Mouse (Mus musculus): ENCODE results near the gene Wdr54.

The Wdr54 gene

DNA sequence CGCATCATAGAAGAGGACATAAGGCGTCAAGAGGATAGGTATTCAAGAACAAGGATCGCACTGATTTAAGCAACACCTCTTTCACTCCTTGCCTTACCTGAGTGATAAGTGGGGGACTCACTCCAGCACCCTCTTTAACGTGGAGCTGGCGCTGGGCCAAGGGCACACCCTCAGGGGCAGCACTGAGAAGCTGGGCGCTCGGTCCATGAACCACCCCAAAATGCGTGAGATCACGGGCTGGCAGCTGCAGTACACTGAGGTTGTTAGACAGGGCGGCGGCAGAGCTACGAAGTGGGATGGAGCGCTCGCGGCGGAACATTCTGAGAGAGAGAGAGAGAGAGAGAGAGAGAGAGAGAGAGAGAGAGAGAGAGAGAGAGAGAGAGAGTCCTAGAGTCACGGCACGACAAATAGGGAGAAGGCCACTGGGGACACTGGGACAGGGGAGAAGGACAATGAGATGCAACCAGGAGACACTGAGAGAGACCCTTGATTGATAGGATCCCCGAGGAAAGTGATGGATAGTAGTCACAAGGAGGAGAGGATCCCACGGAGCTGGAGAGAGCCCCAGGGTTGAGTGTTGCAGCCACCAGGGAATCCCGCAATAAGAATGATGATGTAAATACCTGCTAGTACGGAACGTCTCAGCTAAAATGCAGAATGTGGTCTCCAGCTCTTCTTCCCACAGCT lies 502 bp downstream of the Wdr54 start:
- peak; percentile 50 for DNase-seq

GRCm38 (mm10) chr6:83153485-83153884 lies 2.7 kb downstream of the Wdr54 start:
- DNase-seq = no peak

GRCm38 (mm10) chr6:83153038-83153437 lies 3.2 kb downstream of the Wdr54 start:
- no peak for DNase-seq

- peak; percentile 35 for DNase-seq
Measured at GRCm38 (mm10) chr6:83151721-83152120, 4.5 kb downstream of the Wdr54 start.

- no peak for DNase-seq
Measured at GRCm38 (mm10) chr6:83147280-83147679, 8.9 kb downstream of the Wdr54 start.

GRCm38 (mm10) chr6:83145805-83146204 lies 10.4 kb downstream of the Wdr54 start:
- DNase-seq = no peak

GRCm38 (mm10) chr6:83145209-83145608 lies 11.0 kb downstream of the Wdr54 start:
- no peak for DNase-seq

- DNase-seq = no peak
Measured at GRCm38 (mm10) chr6:83142886-83143285, 13.3 kb downstream of the Wdr54 start.

- DNase-seq = peak; percentile 56
Measured at GRCm38 (mm10) chr6:83142211-83142731, 13.9 kb downstream of the Wdr54 start.

- peak; percentile 44 for DNase-seq
Measured at GRCm38 (mm10) chr6:83141636-83142035, 14.6 kb downstream of the Wdr54 start.

DNA sequence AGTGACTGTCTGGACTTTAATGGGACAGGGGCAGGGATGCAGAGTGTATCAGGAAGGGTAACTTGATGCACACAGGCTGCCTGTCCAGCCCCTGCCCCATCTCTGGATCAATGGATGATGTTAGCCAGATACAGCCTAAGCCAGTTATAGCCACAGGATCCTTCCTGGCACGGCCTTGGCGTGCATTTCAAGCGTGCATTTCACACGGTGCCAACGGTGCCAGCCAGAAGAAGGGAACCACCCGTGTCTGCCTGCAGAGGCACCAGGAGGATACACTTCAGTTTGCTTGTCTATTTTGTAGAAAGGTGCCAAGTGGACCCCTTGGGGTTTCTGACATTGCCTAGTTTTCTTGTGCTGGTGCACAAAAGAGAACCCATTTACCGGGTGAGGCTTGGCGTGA lies 16.2 kb downstream of the Wdr54 start:
- DNase-seq = no peak

GRCm38 (mm10) chr6:83138056-83138455 lies 18.1 kb downstream of the Wdr54 start:
- peak; percentile 81 for DNase-seq

- DNase-seq = peak; percentile 87
Measured at GRCm38 (mm10) chr6:83137576-83137950, 18.6 kb downstream of the Wdr54 start.

DNA sequence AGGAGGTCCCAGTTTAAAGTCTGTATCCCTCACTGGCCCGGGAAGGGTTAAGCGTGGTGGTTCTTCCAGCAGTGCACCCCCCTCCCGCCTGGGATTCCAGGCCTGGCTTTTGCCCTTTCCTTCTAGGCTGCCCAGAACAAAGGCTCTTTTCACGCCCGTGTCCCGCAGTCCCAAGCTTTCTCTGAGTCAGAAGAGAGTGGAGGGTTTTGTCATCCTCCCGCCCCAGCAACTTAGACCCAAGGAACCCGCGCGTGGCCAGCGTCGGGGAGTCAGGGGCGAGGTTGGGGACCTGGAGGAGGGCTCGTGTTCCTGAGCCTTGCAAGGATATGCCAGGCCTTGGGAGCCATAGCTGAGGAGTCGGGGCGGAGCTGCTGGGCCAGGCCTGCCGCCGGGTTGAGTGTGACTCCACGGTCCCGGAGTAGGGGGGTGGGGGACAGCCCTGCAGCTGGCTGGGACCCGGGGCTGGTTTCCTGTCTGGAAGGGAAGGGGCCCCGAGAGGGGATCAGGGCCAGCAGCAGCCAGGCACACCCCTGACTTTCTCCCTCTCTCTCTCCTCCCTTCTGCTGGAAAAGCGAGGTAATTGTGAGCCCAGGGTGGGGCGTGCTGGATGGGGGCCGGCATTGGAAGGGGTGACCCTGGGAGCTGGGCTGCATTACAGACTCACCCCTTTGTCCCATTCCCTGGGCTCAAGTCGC lies 19.2 kb downstream of the Wdr54 start:
- DNase-seq = peak; percentile 83

GRCm38 (mm10) chr6:83136291-83136880 lies 19.8 kb downstream of the Wdr54 start:
- no peak for DNase-seq

- no peak for DNase-seq
Measured at GRCm38 (mm10) chr6:83135571-83136161, 20.5 kb downstream of the Wdr54 start.

GRCm38 (mm10) chr6:83134951-83135513 lies 21.2 kb downstream of the Wdr54 start, which contains the start of gene Rtkn:
Gene Rtkn (plus strand): TSS chr6:83135463.
- DNase-seq = no peak

GRCm38 (mm10) chr6:83134226-83134625 lies 22.0 kb downstream of the Wdr54 start:
- DNase-seq = no peak

DNA sequence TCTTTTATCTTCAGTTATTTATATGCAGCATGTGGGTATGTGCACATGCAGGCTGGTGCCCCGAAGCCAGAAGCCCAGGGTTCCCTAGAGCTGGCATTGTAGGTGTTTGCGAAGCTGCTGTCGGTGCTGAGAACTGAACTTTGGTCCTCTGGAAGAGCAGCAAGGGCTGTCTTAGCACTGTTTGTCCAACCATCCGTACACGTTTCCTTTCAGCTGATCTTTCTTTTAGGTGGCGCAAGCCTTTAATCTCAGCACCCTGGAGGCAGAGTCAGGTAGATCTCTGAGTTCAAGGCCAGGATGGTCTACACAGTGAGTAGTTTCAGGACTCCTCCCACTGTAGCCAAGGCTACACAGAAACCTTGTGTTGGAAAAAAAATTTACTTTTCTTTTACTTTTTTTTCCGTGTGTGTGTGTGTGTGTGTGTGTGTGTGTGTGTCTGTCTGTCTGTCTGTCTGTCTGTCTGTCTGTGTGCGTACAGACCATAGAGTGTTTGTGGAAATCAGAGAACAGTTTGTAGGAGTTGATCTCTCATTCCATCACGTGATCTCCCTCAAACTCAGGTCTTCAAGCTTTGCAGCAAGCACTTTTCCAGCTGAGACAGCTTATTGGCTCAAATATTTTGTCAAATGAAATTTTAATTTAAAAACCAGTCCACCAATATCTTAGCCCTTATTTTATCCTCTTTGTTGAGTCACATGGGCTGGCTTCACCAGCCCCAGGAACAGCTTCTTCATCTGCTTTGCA lies 23.8 kb downstream of the Wdr54 start:
- DNase-seq = no peak

DNA sequence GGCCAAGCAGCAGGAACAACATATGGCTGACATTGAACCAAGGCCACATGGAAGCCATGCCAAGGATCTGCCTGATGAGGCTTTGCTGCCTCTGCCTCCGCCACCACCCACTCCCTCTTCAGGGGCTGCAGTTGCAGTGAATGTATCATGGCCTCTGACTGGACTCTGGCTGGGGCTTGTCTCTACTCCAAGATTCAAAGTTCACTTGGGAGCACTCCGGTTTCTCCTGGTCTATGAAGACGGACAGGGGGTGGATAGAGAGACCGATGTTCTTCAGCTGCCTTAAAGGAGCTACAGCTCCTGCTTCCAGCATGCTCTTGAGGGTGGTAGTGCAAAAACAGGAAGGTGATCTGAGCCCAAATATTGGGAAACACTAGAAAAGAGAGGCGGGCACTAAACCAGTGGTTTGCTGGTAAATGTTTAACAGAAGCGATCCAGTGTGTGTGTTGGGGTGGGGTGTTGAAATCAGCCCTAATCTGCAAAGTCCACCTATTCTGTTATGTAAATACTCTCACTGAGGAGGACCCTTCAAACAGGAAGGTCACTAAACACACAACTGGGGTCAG lies 24.6 kb downstream of the Wdr54 start:
- no peak for DNase-seq

DNA sequence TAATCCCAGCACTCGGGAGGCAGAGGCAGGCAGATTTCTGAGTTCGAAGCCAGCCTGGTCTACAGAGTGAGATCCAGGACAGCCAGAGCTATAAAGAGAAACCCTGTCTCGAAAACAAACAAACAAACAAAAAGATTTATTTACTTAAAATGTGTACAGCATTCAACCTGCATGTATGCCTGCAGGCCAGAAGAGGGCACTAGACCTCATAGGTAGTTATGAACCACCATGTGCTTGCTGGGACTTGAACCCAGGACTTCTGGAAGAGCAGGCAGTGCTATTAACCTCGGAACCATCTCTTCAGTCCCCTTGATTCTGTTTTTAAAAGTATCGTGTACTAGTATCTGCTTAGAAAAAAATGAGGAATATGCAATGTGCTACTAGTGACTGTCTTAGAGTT lies 28.8 kb downstream of the Wdr54 start:
- DNase-seq = no peak

GRCm38 (mm10) chr6:83125331-83125730 lies 30.9 kb downstream of the Wdr54 start, which contains the start of gene Ino80b:
Gene Ino80b (minus strand): TSS chr6:83125431.
- DNase-seq = no peak

All from retina, postnatal 1 day (tissue).